Mouse (Mus musculus) stomach, postnatal 0 days (tissue): ENCODE measurements around the gene Tulp3. TPM values are rescaled to one million over a fixed set of nuclear protein-coding genes. Genes with fewer than 3 reads are reported as not detected.

Source experiments
- ATAC-seq: fragments of 200-750 bp; cut with Nextera tagmentation; 2 replicates; pipeline ENCODE4 v1.8.0; 2017; ENCODE audit not compliant: low FRiP score, low TSS enrichment
- DNase-seq: peaks from one replicate; pipeline ENCODE4 v3.0.0-alpha.2; 2016; ENCODE audit warnings: low spot score
- H3K27ac ChIP-seq: fragments of 300-500 bp; sonication (generic); replicated peaks from 2 replicates; pipeline ENCODE4 v1.5.1; 2014; ENCODE audit warnings: mild to moderate bottlenecking, control low read depth
- H3K27me3 ChIP-seq: fragments of 300-500 bp; sonication (generic); 2 replicates; pipeline ENCODE4 v1.6.1; 2014; ENCODE audit warnings: low read length; ENCODE audit not compliant: control insufficient read depth, insufficient read depth
- H3K36me3 ChIP-seq: fragments of 300-500 bp; sonication (generic); 2 replicates; pipeline ENCODE4 v1.6.1; 2014; ENCODE audit warnings: low read length, mixed read lengths; ENCODE audit not compliant: control insufficient read depth, insufficient read depth
- H3K4me1 ChIP-seq: fragments of 300-500 bp; sonication (generic); replicated peaks from 2 replicates; pipeline ENCODE4 v1.6.1; 2014; ENCODE audit warnings: antibody characterized with exemption; ENCODE audit not compliant: control insufficient read depth, insufficient read depth
- H3K4me2 ChIP-seq: fragments of 300-500 bp; sonication (generic); replicated peaks from 2 replicates; pipeline ENCODE4 v1.6.1; 2014; ENCODE audit warnings: low read depth, mild to moderate bottlenecking, control low read depth, moderate library complexity
- H3K4me3 ChIP-seq: fragments of 300-500 bp; sonication (generic); 2 replicates; pipeline ENCODE4 v1.5.1; 2014; ENCODE audit warnings: low read depth, low read length, control low read depth
- H3K9ac ChIP-seq: fragments of 300-500 bp; sonication (generic); 2 replicates; pipeline ENCODE4 v1.6.1; 2014; ENCODE audit warnings: mild to moderate bottlenecking, low read length, control low read depth, mixed read lengths
- H3K9me3 ChIP-seq: fragments of 300-500 bp; sonication (generic); 2 replicates; pipeline ENCODE4 v1.6.1; 2016; ENCODE audit warnings: low read length; ENCODE audit not compliant: control insufficient read depth
- CTCF ChIP-seq: IDR thresholded peaks from 2 replicates; pipeline ENCODE4 v1.5.1; 2016; ENCODE audit warnings: antibody characterized with exemption, low read depth, mild to moderate bottlenecking, moderate library complexity
- EP300 ChIP-seq: optimal IDR thresholded peaks from 2 replicates; pipeline ENCODE3; 2016; ENCODE audit warnings: antibody characterized with exemption
- WGBS: fragments of 180-500 bp; shearing (Covaris S2); extraction: QIAGEN DNeasy Blood & Tissue Kit; methylation state at CpG from one replicate; pipeline ENCODE4 v1.1.7; 2014; 5-methylcytosine and 5-hydroxymethylcytosine counted together
- polyA plus RNA-seq: library from polyadenylated mRNA; unstranded; fragments of >200 nt; fragmentation: Nextera tagmentation; extraction: Ambion mirVana; gene quantifications from 2 replicates; pipeline ENCODE4 v1.2.1, GENCODE M21; 2015

The Tulp3 gene
- polyA plus RNA-seq, 1 experiment from 2014 or later, result 5.3 TPM

DNA sequence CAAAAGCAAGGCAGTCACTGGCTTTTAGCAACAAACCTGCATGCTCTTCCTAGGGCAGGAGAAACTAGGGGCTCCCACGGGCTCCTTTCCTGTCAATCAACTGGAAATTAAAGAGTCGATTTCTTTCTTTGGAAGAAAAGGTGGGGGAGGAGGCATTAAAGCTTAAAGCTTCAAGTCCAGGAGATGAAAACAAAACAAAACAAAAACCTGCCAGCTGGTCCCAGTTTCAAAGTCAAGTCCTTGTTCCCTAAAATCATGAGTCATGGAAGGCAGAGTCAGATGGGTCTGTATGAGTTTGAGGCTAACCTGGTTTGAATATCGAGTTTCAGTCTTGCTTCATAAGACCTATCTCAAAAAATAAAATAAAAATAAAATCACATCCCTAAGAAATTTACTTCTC, 1.5 kb downstream of the Tulp3 start:
- Histone ChIP-seq H3K9me3 (no peaks in the 10 kb centered on the region), H3K36me3 (peaks cover 6% of the 10 kb centered on the region), H3K4me3 (no peak overlapping the region), H3K27ac (no peak overlapping the region), H3K4me1 (no peaks in the 10 kb centered on the region), H3K9ac (no peak overlapping the region), H3K27me3 (no peaks in the 10 kb centered on the region), H3K4me2 (no peak overlapping the region; the same call in 1 of the 2 replicates)
- 47% methylated on average over 3 of the region's 3 CpGs for WGBS
- ATAC-seq (no peak), DNase-seq (no peak)
- TF ChIP-seq EP300, result no peak
- TF ChIP-seq CTCF, result no peak

DNA sequence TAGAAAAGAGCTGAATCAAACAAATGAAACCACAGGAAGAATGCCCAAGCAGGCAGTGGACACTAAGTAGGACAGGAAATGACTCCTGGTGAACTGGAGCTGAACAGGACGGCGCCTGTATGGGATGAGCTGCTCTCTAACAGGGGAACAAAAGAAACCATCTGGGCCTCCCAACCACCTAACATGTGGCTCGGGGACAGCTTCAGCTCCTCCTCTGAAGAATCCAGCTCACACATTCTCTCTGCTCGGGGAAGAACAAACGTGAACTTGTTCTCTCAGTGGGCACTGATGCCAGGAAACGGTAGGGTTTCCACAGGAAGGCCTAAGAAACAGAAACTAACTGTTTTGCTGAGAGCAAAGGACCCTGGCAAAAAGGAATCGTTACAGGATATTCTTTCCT, 5.9 kb downstream of the Tulp3 start:
- 63% methylated on average over 7 of the region's 7 CpGs for WGBS
- no peaks in the 10 kb centered on the region for H3K4me1 ChIP-seq
- ATAC-seq (no peak), DNase-seq (no peak)
- H3K36me3 ChIP-seq, result peaks cover 2% of the 10 kb centered on the region; the same call in 1 of the 2 replicates
- no peaks in the 10 kb centered on the region for H3K27me3 ChIP-seq
- H3K4me3 ChIP-seq, result no peak overlapping the region
- TF ChIP-seq CTCF (no peak), EP300 (no peak)
- H3K4me2 ChIP-seq, result no peak overlapping the region
- no peak overlapping the region for H3K9ac ChIP-seq
- no peak overlapping the region for H3K27ac ChIP-seq
- H3K9me3 ChIP-seq, result no peaks in the 10 kb centered on the region

DNA sequence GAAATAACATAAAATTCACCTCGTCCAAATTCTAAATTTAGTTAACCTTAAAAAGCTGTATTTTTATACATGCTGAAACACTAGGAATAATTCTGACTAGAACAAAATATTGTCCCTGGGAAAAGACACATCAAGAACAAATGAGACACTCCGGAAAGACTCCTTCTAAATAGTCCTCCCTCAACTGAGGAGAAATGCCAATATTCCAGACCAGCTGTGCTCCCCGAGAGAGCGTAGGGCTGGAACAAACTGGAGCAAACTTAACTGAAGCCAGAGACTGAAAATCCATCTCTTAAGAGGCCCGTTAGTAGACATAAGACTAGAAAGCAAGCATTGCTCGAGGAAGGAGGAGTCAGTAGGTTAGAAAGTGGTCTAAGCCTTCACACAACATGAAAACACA, 8.9 kb downstream of the Tulp3 start:
- no peaks in the 10 kb centered on the region for H3K27me3 ChIP-seq
- H3K4me2 ChIP-seq, result no peak overlapping the region
- peaks cover 2% of the 10 kb centered on the region; the same call in 1 of the 2 replicates for H3K36me3 ChIP-seq
- no peaks in the 10 kb centered on the region for H3K4me1 ChIP-seq
- ATAC-seq, result no peak
- H3K9me3 ChIP-seq, result no peaks in the 10 kb centered on the region
- peak overlapping the region; percentile 36; the same call in 1 of the 2 replicates for H3K27ac ChIP-seq
- DNase-seq, result no peak
- H3K4me3 ChIP-seq, result no peak overlapping the region
- TF ChIP-seq CTCF, result no peak
- TF ChIP-seq EP300, result no peak
- WGBS, result 63% methylated on average over 6 of the region's 6 CpGs
- no peak overlapping the region for H3K9ac ChIP-seq

DNA sequence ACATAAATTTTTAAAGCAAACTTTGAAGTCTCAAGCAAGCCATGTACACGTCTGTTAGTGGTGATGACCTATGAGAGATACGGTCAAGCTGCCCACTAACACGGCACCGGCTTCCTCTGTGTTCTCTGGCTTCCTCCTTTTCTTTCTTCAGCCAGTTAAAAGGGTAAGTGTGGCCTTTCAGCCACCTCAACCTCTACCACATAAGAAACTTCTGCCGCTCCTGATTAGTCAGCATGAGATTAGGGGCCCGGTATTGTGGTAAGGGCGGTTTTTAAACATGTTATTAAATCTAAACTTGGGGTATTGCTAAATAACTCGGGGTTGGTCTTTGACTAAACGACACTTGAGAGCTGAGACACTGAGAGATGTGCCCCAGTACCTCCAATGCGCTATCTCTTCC, 10.0 kb downstream of the Tulp3 start:
- Histone ChIP-seq H3K9ac (no peak overlapping the region), H3K36me3 (no peaks in the 10 kb centered on the region), H3K27me3 (no peaks in the 10 kb centered on the region), H3K27ac (no peak overlapping the region), H3K4me2 (no peak overlapping the region), H3K4me3 (no peak overlapping the region), H3K4me1 (no peaks in the 10 kb centered on the region), H3K9me3 (no peaks in the 10 kb centered on the region)
- DNase-seq (no peak), ATAC-seq (no peak)
- 69% methylated on average over 10 of the region's 10 CpGs for WGBS
- TF ChIP-seq EP300, result no peak

DNA sequence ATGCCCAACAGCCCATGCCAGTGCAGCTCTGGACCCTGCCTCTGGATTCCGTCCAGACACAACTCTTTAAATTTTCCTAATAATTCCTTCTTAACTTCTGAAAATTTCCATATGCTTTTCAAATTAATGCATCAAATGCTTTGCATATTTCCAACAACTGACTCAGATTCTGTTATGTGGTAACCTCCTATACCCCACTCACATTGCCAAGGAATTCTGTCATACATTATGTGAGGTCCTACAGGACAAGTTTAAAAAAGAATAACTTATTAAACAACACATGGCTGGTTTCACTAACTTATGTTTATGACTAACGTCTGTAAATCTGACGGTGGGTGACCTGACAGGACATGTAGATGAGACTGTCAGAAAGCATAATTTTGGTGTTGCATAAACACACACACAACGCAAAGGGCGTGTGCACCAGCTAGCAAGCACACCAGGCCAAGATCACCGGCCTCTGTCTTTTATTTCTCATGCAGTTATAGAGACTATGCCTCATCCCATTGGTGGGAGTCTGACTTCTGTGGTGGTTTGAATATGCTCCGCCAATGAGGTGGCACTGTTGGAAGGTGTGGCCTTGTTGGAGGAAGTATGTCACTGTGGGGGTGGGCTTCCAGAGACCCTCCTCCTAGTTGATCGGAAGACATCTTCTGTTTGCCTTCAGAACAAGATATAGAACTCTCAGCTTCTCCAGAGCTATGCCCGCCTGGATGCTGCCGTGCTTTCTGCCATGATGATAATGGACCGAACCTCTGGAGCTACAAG, 13.5 kb downstream of the Tulp3 start:
- Histone ChIP-seq H3K4me1 (peaks cover 5% of the 10 kb centered on the region; the same call in 1 of the 2 replicates), H3K27ac (no peak overlapping the region), H3K4me2 (no peak overlapping the region), H3K27me3 (no peaks in the 10 kb centered on the region), H3K9me3 (no peaks in the 10 kb centered on the region), H3K4me3 (no peak overlapping the region), H3K36me3 (no peaks in the 10 kb centered on the region), H3K9ac (no peak overlapping the region)
- ATAC-seq (no peak), DNase-seq (no peak)
- no peak for TF ChIP-seq EP300
- no peak for TF ChIP-seq CTCF
- WGBS, result 68% methylated on average over 11 of the region's 11 CpGs

DNA sequence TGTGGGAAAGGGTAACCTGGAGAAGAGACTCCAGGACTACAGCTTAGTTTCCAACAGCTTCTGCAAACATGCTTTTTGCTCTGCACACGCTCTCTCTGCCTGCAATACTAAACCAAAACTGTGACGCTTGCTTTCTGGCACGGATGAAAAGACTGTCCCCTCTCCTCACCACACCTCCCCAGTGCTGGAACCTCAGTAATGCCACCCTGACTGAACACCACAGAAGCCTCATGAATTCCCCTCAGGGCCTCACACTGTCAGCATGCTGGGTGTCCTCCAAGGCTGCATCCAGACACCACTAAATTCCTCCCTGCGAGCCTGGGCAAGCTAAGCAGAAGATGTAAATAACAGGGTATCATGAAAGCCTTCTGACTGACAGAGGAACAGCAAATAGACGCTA, 16.8 kb downstream of the Tulp3 start:
- no peaks in the 10 kb centered on the region for H3K27me3 ChIP-seq
- H3K4me2 ChIP-seq, result no peak overlapping the region
- H3K9ac ChIP-seq, result no peak overlapping the region
- no peak for TF ChIP-seq EP300
- no peak for TF ChIP-seq CTCF
- ATAC-seq (0 out of 2 replicates have a peak, but pooled peaks have one; percentile 24), DNase-seq (no peak)
- no peaks in the 10 kb centered on the region for H3K9me3 ChIP-seq
- peaks cover 5% of the 10 kb centered on the region; the same call in 1 of the 2 replicates for H3K4me1 ChIP-seq
- WGBS, result 25% methylated on average over 5 of the region's 5 CpGs
- no peak overlapping the region for H3K4me3 ChIP-seq
- H3K36me3 ChIP-seq, result no peaks in the 10 kb centered on the region
- peak overlapping the region; percentile 53; the same call in 1 of the 2 replicates for H3K27ac ChIP-seq
